Mouse (Mus musculus) spleen, adult 18-20 months (tissue): Measurements from ENCODE around the gene Lefty2.

ENCODE experiments used
- DNase-seq, 2 experiments: peaks; one replicate each; pipeline ENCODE4 v3.0.0; 2022; ENCODE audit warnings: mixed read lengths in 2 of 2

Lefty2 gene

GRCm38 (mm10) chr1:180901107-180901506 is 8.2 kb downstream of the Lefty2 start:
- DNase-seq = no peak

GRCm38 (mm10) chr1:180902915-180903314 is 10.0 kb downstream of the Lefty2 start:
- DNase-seq = no peak

DNA sequence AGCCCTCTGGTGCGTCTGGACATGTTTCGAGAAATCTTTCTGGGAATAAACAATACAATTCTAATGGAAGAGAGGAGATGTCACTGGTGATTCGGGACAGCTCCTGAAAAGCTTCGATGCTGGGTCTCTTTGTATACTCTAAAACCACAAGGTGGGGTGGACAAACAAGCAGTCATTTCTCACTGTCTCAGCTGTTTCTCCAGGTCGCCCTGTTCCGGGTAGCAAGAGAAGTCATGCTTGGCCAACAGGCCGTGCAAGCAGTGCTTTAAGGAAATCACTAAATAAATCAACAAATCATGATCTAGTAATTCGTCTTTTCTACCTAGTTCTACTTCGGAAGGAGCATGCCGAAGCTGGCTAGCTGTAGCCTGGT is 10.7 kb downstream of the Lefty2 start:
- DNase-seq = no peak

GRCm38 (mm10) chr1:180904039-180904814 is 11.3 kb downstream of the Lefty2 start, which contains the start of gene Pycr2:
TSS of gene Pycr2 (plus strand) at chr1:180904293.
- DNase-seq = peak; percentile 84 to 91

DNA sequence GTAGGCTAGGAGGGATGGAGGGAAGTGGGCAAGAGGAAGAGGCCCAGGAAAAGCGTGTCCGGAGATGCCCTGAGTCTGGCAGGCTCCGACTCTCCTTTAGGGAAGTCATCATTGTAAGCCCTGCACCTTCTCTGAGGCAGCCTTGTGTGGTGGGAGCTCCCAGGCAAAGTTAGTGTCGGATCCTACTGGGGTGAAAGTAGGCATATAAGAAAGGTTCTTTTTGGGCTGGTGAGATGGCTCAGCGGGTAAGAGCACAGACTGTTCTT is 11.8 kb downstream of the Lefty2 start:
- no peak for DNase-seq

DNA sequence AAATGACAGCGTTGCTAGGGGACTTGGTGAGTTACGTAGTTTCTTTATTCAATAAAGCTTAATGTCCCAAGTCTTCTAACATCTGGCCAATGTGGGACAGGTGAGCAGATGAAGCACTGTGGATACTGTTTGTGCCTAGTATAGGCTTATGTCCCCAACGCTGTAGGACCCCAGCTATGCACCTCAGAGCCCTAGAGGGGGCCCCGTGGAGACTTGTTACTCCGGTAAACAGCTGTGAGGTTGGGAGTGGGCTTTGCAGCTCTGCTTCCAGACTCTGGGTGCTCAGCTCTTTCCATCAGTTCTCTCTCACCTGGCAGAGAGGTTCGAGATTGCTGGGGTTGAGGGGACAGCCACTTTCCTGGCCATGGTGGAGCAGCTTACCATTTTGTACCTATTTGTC is 12.4 kb downstream of the Lefty2 start:
- no peak for DNase-seq

- no peak for DNase-seq
These were observed 13.0 kb downstream of the Lefty2 start for GRCm38 (mm10) chr1:180905876-180906275.

DNA sequence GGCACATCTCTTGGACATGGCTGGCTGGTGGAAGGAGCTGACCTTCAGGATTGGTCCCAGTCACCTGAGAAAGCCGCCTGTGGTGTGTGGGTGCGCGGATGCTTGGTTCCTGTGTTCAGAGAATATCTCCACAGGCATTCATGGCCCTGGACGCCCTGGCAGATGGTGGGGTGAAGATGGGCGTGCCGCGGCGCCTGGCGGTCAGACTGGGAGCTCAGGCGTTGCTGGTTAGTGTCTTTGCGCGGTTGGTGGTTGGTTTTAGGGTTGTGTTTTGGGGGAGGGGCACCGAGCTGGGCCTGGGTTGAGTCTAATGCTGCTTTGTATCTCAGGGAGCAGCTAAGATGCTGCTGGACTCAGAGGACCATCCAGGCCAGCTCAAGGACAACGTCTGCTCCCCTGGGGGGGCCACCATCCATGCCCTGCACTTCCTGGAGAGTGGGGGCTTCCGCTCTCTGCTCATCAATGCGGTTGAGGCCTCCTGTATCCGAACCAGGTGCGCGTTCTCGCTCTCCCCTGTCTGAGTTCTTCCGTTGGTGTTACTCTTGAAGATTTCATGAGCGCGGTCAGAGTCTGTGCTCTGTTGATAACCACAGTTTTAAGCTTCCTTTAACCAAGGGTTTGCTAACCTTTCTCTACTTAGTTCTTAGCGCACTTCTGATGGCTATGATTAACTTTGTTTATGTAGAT is 13.7 kb downstream of the Lefty2 start:
- DNase-seq = no peak

DNA sequence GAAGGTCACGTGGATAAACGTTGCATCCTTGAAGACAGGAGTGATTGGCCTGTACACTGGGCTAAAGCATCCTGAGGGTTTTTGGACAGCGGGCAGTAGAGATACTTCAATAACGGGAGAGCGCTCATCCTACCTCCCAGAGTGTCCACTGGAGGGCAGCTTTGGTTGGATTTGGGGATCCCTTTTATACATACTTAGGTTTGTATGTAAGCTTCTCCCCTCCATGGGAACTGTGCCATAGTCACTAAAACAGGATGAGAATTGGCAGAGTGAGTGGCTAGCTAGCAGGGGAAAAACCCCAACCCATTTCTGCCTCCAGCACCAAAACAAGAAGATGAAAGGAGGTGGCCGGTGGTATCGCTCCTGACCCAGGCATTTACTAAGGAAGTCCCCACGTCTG is 18.2 kb downstream of the Lefty2 start:
- DNase-seq = no peak

- DNase-seq = no peak
These were observed 18.9 kb downstream of the Lefty2 start for GRCm38 (mm10) chr1:180911653-180912287.

- DNase-seq = no peak
These were observed 19.9 kb downstream of the Lefty2 start for GRCm38 (mm10) chr1:180912792-180913191.

GRCm38 (mm10) chr1:180913797-180914196 is 20.9 kb downstream of the Lefty2 start:
- DNase-seq = no peak

- DNase-seq = no peak
These were observed 23.5 kb downstream of the Lefty2 start for GRCm38 (mm10) chr1:180916425-180916824.

DNA sequence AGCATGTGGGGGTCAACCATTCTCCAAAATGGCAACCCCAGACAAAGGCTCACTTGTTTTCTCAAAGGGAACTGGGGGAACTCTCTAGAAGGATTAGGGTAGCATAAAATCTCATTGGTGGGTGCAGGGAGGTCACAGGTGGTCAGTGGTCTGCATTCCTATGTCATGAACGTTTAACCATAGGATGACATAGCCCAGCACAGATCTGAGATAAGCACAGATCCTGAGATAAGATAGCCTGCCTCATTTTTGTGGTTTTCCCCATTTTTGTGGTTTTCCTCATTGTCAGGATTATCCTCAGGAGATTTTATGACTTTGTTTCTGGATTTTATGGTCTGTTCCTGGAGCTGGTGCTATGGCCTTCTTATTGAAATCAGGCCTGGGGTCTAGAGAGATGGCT is 24.1 kb downstream of the Lefty2 start:
- no peak for DNase-seq

DNA sequence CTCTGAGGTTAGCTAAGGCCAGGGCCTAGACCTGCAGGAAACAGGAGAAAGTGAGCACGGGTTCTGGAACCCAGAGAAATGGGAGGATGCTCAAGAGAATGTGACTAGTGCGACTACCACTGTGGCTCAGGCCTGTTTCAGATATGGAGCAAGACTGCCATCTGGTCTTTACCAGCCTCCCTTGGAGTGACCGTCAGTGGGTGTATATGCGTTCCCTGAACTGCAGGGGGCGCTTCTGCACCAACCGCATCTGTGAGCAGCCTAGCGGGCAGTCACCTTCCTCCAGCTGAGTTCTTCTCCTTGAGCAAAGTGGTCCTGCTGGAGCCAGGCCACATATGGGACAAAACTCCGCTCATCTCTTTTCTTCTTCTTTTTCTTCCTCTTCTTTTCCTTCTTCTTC is 26.8 kb downstream of the Lefty2 start:
- no peak for DNase-seq

GRCm38 (mm10) chr1:180922273-180923048 is 29.6 kb downstream of the Lefty2 start:
- peak; percentile 52 to 53 for DNase-seq

DNA sequence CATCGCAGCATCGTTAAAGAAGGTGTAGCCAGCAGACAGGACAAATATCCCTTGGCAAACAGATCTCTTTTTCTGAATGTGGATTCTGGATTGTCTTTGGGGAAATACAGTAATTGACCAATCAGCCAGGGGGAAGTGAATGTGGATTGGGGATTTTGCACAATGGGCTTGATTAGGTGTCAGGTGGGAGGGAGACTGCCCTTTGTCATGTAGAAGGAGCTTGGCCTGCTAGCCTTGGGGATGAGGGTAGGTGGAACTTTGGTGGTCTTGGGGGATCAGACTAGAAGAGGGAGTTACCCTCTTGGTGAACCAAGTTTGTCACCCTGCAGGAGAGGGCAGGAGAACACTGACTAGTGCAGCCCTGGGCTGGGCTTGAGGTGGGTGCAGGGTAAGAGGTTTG is 31.8 kb downstream of the Lefty2 start:
- DNase-seq = no peak

- DNase-seq = no peak
These were observed 33.4 kb downstream of the Lefty2 start for GRCm38 (mm10) chr1:180926286-180926685.

GRCm38 (mm10) chr1:180929599-180929998 is 36.7 kb downstream of the Lefty2 start:
- DNase-seq = no peak

DNA sequence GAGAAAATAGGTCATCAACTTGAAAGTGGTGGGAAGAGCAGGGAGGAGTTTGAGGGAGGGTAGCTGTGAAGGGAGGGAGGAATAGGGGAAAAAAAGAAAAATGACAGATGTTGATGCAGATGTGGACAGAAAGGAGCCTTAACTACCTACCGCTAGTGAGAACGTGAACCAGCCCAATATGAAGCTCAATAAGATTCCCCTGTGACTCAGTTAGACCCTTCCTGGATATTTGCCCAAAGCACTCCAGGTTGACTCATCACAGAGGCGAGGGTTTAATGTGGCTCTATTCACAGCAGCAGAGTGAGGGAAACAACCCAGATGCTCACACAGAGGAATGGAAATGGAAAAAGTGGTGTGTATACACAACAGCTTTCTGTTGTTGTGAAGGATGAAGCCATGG is 38.2 kb downstream of the Lefty2 start:
- DNase-seq = no peak

- DNase-seq = no peak
These were observed 40.8 kb downstream of the Lefty2 start for GRCm38 (mm10) chr1:180933659-180934058.

DNA sequence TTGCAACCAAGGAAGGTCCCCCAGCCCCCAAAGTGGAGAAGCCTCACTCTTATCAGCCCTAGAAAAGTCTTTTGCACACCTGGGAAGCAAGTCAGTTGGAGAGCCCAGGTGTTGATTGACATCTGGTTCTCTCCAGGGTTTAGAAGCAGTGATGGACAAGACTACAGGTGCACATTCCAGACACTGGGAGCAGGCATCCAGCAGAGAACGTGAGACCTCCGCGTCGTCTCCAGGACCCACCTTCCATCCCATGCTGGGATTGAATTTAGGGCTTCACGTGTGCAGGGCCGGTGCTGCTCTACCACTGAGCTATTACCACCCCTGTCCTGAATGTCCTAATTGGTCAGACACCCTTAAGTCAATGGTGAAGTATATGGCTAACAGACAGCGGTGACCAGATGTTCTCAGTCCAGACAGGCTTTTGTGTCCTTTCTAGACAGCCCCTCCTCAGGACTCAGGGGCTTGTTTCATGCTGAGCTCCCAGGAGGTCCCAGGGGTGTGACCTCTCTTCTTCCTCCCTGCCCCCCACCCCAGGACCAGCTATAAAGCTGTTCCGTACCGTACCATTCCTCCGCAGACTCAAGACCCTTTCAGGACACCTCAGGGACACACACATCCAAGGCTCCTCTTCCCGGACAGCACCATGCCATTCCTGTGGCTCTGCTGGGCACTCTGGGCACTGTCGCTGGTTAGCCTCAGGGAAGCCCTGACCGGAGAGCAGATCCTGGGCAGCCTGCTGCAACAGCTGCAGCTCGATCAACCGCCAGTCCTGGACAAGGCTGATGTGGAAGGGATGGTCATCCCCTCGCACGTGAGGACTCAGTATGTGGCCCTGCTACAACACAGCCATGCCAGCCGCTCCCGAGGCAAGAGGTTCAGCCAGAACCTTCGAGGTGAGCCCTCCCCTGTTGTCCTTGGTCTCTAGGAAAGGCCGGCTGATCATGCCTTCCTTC is 41.8 kb downstream of the Lefty2 start, which contains the start of gene Lefty1:
Lefty1 (plus strand) TSS at position 556 of the 953 bp plus-strand sequence.
- DNase-seq = no peak
